Mouse (Mus musculus): ENCODE measurements around the gene Xpr1. TPM values are rescaled to one million over a fixed set of nuclear protein-coding genes. Genes with fewer than 3 reads are reported as not detected.

Gene Xpr1
- polyA plus RNA-seq, 1 experiment from 2014 or later = 6.8 TPM

GRCm38 (mm10) chr1:155239962-155240717 lies 177.1 kb downstream of the Xpr1 start:
- ATAC-seq (replicated peaks; ENCODE audit: low FRiP score, low TSS enrichment, low read depth) = no peak
- H3K9me3 ChIP-seq (ENCODE audit: control insufficient read depth, low read length) = no peaks in the 10 kb centered on the region
- 89% methylated on average over 6 of the region's 6 CpGs for WGBS
- H3K36me3 ChIP-seq (ENCODE audit: control insufficient read depth, insufficient read depth, low read length) = peaks cover 6% of the 10 kb centered on the region; the same call in 1 of the 2 replicates
- H3K4me3 ChIP-seq (ENCODE audit: low read depth, low read length) = no peak overlapping the region
- H3K4me2 ChIP-seq (ENCODE audit: low read length) = no peak overlapping the region
- H3K27ac ChIP-seq (ENCODE audit: low read depth) = no peak overlapping the region
- H3K9ac ChIP-seq (ENCODE audit: low read length) = no peak overlapping the region
- H3K27me3 ChIP-seq (replicated peaks; ENCODE audit: control insufficient read depth, insufficient read depth, low read length) = no peaks in the 10 kb centered on the region; the same call in 1 of the 2 replicates
- H3K4me1 ChIP-seq (replicated peaks; ENCODE audit: control insufficient read depth, insufficient read depth, low read length) = peaks cover 25% of the 10 kb centered on the region
- DNase-seq (ENCODE audit: low spot score) = no peak

GRCm38 (mm10) chr1:155239169-155239568 lies 178.0 kb downstream of the Xpr1 start:
- peaks cover 33% of the 10 kb centered on the region for H3K4me1 ChIP-seq (replicated peaks; ENCODE audit: control insufficient read depth, insufficient read depth, low read length)
- ATAC-seq (replicated peaks; ENCODE audit: low FRiP score, low TSS enrichment, low read depth) (no peak), DNase-seq (ENCODE audit: low spot score) (no peak)
- no peaks in the 10 kb centered on the region for H3K27me3 ChIP-seq (replicated peaks; ENCODE audit: control insufficient read depth, insufficient read depth, low read length)
- H3K9me3 ChIP-seq (ENCODE audit: control insufficient read depth, low read length) = no peaks in the 10 kb centered on the region
- H3K9ac ChIP-seq (ENCODE audit: low read length) = no peak overlapping the region
- no peak overlapping the region for H3K4me2 ChIP-seq (ENCODE audit: low read length)
- H3K36me3 ChIP-seq (ENCODE audit: control insufficient read depth, insufficient read depth, low read length) = peaks cover 6% of the 10 kb centered on the region; the same call in 1 of the 2 replicates
- 82% methylated on average over 4 of the region's 4 CpGs for WGBS
- no peak overlapping the region for H3K27ac ChIP-seq (ENCODE audit: low read depth)
- H3K4me3 ChIP-seq (ENCODE audit: low read depth, low read length) = no peak overlapping the region

- no peak for DNase-seq (ENCODE audit: low spot score)
- 85% methylated on average over 5 of the region's 5 CpGs for whole genome bisulfite sequencing
- Histone ChIP-seq H3K4me2 (ENCODE audit: low read length) (no peak overlapping the region), H3K9me3 (ENCODE audit: control insufficient read depth, low read length) (no peaks in the 10 kb centered on the region), H3K27ac (ENCODE audit: low read depth) (no peak overlapping the region), H3K4me1 (replicated peaks; ENCODE audit: control insufficient read depth, insufficient read depth, low read length) (peaks cover 43% of the 10 kb centered on the region), H3K9ac (ENCODE audit: low read length) (no peak overlapping the region), H3K36me3 (ENCODE audit: control insufficient read depth, insufficient read depth, low read length) (peaks cover 6% of the 10 kb centered on the region; the same call in 1 of the 2 replicates), H3K4me3 (ENCODE audit: low read depth, low read length) (no peak overlapping the region), H3K27me3 (replicated peaks; ENCODE audit: control insufficient read depth, insufficient read depth, low read length) (no peaks in the 10 kb centered on the region)
- no peak for ATAC-seq (replicated peaks; ENCODE audit: low FRiP score, low TSS enrichment, low read depth)
Measured at GRCm38 (mm10) chr1:155238126-155238525, 179.1 kb downstream of the Xpr1 start.

GRCm38 (mm10) chr1:155237390-155237789 lies 179.8 kb downstream of the Xpr1 start:
- no peak for DNase-seq (ENCODE audit: low spot score)
- H3K9me3 ChIP-seq (ENCODE audit: control insufficient read depth, low read length) = no peaks in the 10 kb centered on the region
- H3K4me3 ChIP-seq (ENCODE audit: low read depth, low read length) = no peak overlapping the region
- 65% methylated on average over 11 of the region's 11 CpGs for WGBS
- H3K9ac ChIP-seq (ENCODE audit: low read length) = no peak overlapping the region
- no peaks in the 10 kb centered on the region for H3K27me3 ChIP-seq (replicated peaks; ENCODE audit: control insufficient read depth, insufficient read depth, low read length)
- H3K4me1 ChIP-seq (replicated peaks; ENCODE audit: control insufficient read depth, insufficient read depth, low read length) = peaks cover 49% of the 10 kb centered on the region
- no peak overlapping the region for H3K27ac ChIP-seq (ENCODE audit: low read depth)
- peaks cover 6% of the 10 kb centered on the region; the same call in 1 of the 2 replicates for H3K36me3 ChIP-seq (ENCODE audit: control insufficient read depth, insufficient read depth, low read length)
- H3K4me2 ChIP-seq (ENCODE audit: low read length) = no peak overlapping the region
- no peak for ATAC-seq (replicated peaks; ENCODE audit: low FRiP score, low TSS enrichment, low read depth)

- Histone ChIP-seq H3K4me3 (ENCODE audit: low read depth, low read length) (no peak overlapping the region), H3K9ac (ENCODE audit: low read length) (no peak overlapping the region), H3K27ac (ENCODE audit: low read depth) (no peak overlapping the region), H3K9me3 (ENCODE audit: control insufficient read depth, low read length) (no peaks in the 10 kb centered on the region), H3K27me3 (replicated peaks; ENCODE audit: control insufficient read depth, insufficient read depth, low read length) (no peaks in the 10 kb centered on the region), H3K4me2 (ENCODE audit: low read length) (no peak overlapping the region), H3K4me1 (replicated peaks; ENCODE audit: control insufficient read depth, insufficient read depth, low read length) (peaks cover 52% of the 10 kb centered on the region), H3K36me3 (ENCODE audit: control insufficient read depth, insufficient read depth, low read length) (peaks cover 6% of the 10 kb centered on the region; the same call in 1 of the 2 replicates)
- no peak for ATAC-seq (replicated peaks; ENCODE audit: low FRiP score, low TSS enrichment, low read depth)
- DNase-seq (ENCODE audit: low spot score) = no peak
- WGBS = 62% methylated on average over 13 of the region's 13 CpGs
Measured at GRCm38 (mm10) chr1:155236306-155237024, 180.8 kb downstream of the Xpr1 start.

- Histone ChIP-seq H3K27ac (ENCODE audit: low read depth) (no peak overlapping the region), H3K4me3 (ENCODE audit: low read depth, low read length) (no peak overlapping the region), H3K36me3 (ENCODE audit: control insufficient read depth, insufficient read depth, low read length) (0 out of 2 replicates have a peak, but pooled peaks cover 3% of the 10 kb centered on the region), H3K4me1 (replicated peaks; ENCODE audit: control insufficient read depth, insufficient read depth, low read length) (peaks cover 52% of the 10 kb centered on the region), H3K27me3 (replicated peaks; ENCODE audit: control insufficient read depth, insufficient read depth, low read length) (no peaks in the 10 kb centered on the region), H3K4me2 (ENCODE audit: low read length) (no peak overlapping the region), H3K9ac (ENCODE audit: low read length) (no peak overlapping the region), H3K9me3 (ENCODE audit: control insufficient read depth, low read length) (no peaks in the 10 kb centered on the region)
- no peak for ATAC-seq (replicated peaks; ENCODE audit: low FRiP score, low TSS enrichment, low read depth)
- 12% methylated on average over 2 of the region's 2 CpGs for WGBS
- DNase-seq (ENCODE audit: low spot score) = no peak
Measured at GRCm38 (mm10) chr1:155235641-155236040, 181.6 kb downstream of the Xpr1 start.

GRCm38 (mm10) chr1:155233931-155234607 lies 183.1 kb downstream of the Xpr1 start:
- Histone ChIP-seq H3K4me2 (ENCODE audit: low read length) (peak overlapping the region; percentile 6; the same call in 1 of the 2 replicates), H3K4me3 (ENCODE audit: low read depth, low read length) (no peak overlapping the region), H3K9ac (ENCODE audit: low read length) (no peak overlapping the region), H3K4me1 (replicated peaks; ENCODE audit: control insufficient read depth, insufficient read depth, low read length) (peaks cover 60% of the 10 kb centered on the region), H3K9me3 (ENCODE audit: control insufficient read depth, low read length) (no peaks in the 10 kb centered on the region), H3K27ac (ENCODE audit: low read depth) (peak overlapping the region; percentile 80), H3K36me3 (ENCODE audit: control insufficient read depth, insufficient read depth, low read length) (no peaks in the 10 kb centered on the region), H3K27me3 (replicated peaks; ENCODE audit: control insufficient read depth, insufficient read depth, low read length) (no peaks in the 10 kb centered on the region)
- ATAC-seq (replicated peaks; ENCODE audit: low FRiP score, low TSS enrichment, low read depth) = 0 out of 2 replicates have a peak, but pooled peaks have one; percentile 29
- no peak for DNase-seq (ENCODE audit: low spot score)
- 34% methylated on average over 14 of the region's 14 CpGs for WGBS

- H3K27me3 ChIP-seq (replicated peaks; ENCODE audit: control insufficient read depth, insufficient read depth, low read length) = no peaks in the 10 kb centered on the region
- H3K9me3 ChIP-seq (ENCODE audit: control insufficient read depth, low read length) = no peaks in the 10 kb centered on the region
- ATAC-seq (replicated peaks; ENCODE audit: low FRiP score, low TSS enrichment, low read depth) (no peak), DNase-seq (ENCODE audit: low spot score) (no peak)
- no peak overlapping the region for H3K4me2 ChIP-seq (ENCODE audit: low read length)
- WGBS = 81% methylated on average over 9 of the region's 9 CpGs
- H3K4me1 ChIP-seq (replicated peaks; ENCODE audit: control insufficient read depth, insufficient read depth, low read length) = peaks cover 65% of the 10 kb centered on the region
- no peak overlapping the region for H3K9ac ChIP-seq (ENCODE audit: low read length)
- peak overlapping the region; percentile 80; the same call in 1 of the 2 replicates for H3K27ac ChIP-seq (ENCODE audit: low read depth)
- no peaks in the 10 kb centered on the region for H3K36me3 ChIP-seq (ENCODE audit: control insufficient read depth, insufficient read depth, low read length)
- no peak overlapping the region for H3K4me3 ChIP-seq (ENCODE audit: low read depth, low read length)
Measured at GRCm38 (mm10) chr1:155233378-155233777, 183.8 kb downstream of the Xpr1 start.
